Mouse (Mus musculus) embryonic facial prominence, embryonic 11.5 days (tissue): ENCODE measurements around the gene Nek9. TPM values are rescaled to one million over a fixed set of nuclear protein-coding genes. Genes with fewer than 3 reads are reported as not detected.

Experiments used
- ATAC-seq: fragments of 200-750 bp; cut with Nextera tagmentation; replicated peaks from 2 replicates; pipeline ENCODE4 v1.8.0; 2017; ENCODE audit warnings: low read depth; ENCODE audit not compliant: insufficient number of reproducible peaks, low FRiP score, low TSS enrichment
- DNase-seq: peaks from one replicate; pipeline ENCODE4 v3.0.0-alpha.2; 2015; ENCODE audit warnings: low spot score
- H3K27ac ChIP-seq: fragments of 300-500 bp; sonication (generic); replicated peaks from 2 replicates; pipeline ENCODE4 v1.5.1; 2014; ENCODE audit warnings: mild to moderate bottlenecking, low read depth, low read length, control low read depth
- H3K27me3 ChIP-seq: fragments of 300-500 bp; sonication (generic); 2 replicates; pipeline ENCODE4 v1.6.1; 2014; ENCODE audit warnings: mild to moderate bottlenecking, low read length, moderate library complexity, mixed read lengths; ENCODE audit not compliant: control insufficient read depth, insufficient read depth
- H3K36me3 ChIP-seq: fragments of 300-500 bp; sonication (generic); replicated peaks from 2 replicates; pipeline ENCODE4 v1.6.1; 2014; ENCODE audit warnings: low read depth, mild to moderate bottlenecking, low read length, moderate library complexity, mixed read lengths; ENCODE audit not compliant: control insufficient read depth, insufficient read depth
- H3K4me1 ChIP-seq: fragments of 300-500 bp; sonication (generic); 2 replicates; pipeline ENCODE4 v1.6.1; 2014; ENCODE audit warnings: low read length, mixed read lengths; ENCODE audit not compliant: control insufficient read depth, insufficient read depth
- H3K4me2 ChIP-seq: fragments of 300-500 bp; sonication (generic); 2 replicates; pipeline ENCODE4 v1.6.1; 2014; ENCODE audit warnings: low read depth, mild to moderate bottlenecking, control low read depth, low read length, moderate library complexity
- H3K4me3 ChIP-seq: fragments of 300-500 bp; sonication (generic); 2 replicates; pipeline ENCODE4 v1.5.1; 2014; ENCODE audit warnings: low read depth, low read length, control low read depth
- H3K9ac ChIP-seq: fragments of 300-500 bp; sonication (generic); replicated peaks from 2 replicates; pipeline ENCODE4 v1.6.1; 2014; ENCODE audit warnings: mild to moderate bottlenecking, control low read depth, low read length
- H3K9me3 ChIP-seq: fragments of 300-500 bp; sonication (generic); replicated peaks from 2 replicates; pipeline ENCODE4 v1.6.1; 2016; ENCODE audit warnings: mild to moderate bottlenecking, low read length, inconsistent platforms, mixed read lengths; ENCODE audit not compliant: control insufficient read depth
- WGBS: fragments of 180-500 bp; shearing (Covaris S2); extraction: QIAGEN DNeasy Blood & Tissue Kit; methylation state at CpG from one replicate; pipeline ENCODE4 v1.1.7; 2014; 5-methylcytosine and 5-hydroxymethylcytosine counted together
- polyA plus RNA-seq: library from polyadenylated mRNA; unstranded; fragments of >200 nt; fragmentation: Nextera tagmentation; extraction: Ambion mirVana; gene quantifications from 2 replicates; pipeline ENCODE4 v1.2.1, GENCODE M21; 2014

Nek9 gene
- 15.2 and 15.7 TPM in 2 replicates for polyA plus RNA-seq

DNA sequence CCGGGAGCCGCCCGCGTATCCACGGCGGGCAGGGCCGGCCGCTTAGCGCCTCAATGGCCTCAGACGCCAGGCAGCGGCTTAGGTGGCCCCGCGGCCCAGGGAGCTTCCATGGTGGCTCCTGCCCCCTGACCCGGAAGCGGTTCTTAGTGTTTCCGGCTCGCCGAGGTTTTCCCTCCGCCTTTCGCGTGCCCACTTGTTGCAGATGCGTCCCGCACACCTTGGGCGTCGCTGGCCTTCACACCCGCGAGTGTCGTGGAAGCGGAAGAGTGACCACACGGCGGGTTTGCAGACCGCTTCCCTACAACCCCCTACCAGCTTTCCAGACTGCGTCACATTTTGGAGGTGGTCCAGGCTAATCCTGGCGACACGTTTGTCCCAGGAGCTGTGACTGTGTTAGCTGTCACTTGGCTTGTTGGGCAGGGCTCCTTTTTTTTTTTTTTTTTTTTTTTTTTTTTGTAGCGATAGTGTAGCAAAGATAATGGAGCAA is at the start of gene Nek9:
Gene Nek9 (minus strand): TSS at position 120 of the 487 bp plus-strand sequence.
- Histone ChIP-seq H3K27me3 (no peaks in the 10 kb centered on the region), H3K4me1 (no peaks in the 10 kb centered on the region), H3K4me3 (peak within 1 kb of the TSS; percentile 85), H3K4me2 (peak within 1 kb of the TSS; percentile 72), H3K36me3 (no peaks in the 10 kb centered on the region; the same call in 1 of the 2 replicates), H3K9ac (peak within 1 kb of the TSS; percentile 89), H3K27ac (peak within 1 kb of the TSS; percentile 70), H3K9me3 (no peaks in the 10 kb centered on the region)
- ATAC-seq, result peak; percentile 75
- 0% methylated on average over 36 of the region's 36 CpGs for WGBS
- DNase-seq, result peak; percentile 96

- no peak overlapping the region for H3K4me2 ChIP-seq
- H3K9ac ChIP-seq, result no peak overlapping the region
- H3K27ac ChIP-seq, result no peak overlapping the region
- no peak for DNase-seq
- WGBS, result 56% methylated on average over 5 of the region's 5 CpGs
- ATAC-seq, result no peak
- H3K4me1 ChIP-seq, result no peaks in the 10 kb centered on the region
- no peaks in the 10 kb centered on the region for H3K27me3 ChIP-seq
- H3K9me3 ChIP-seq, result no peaks in the 10 kb centered on the region
- H3K4me3 ChIP-seq, result no peak overlapping the region
- no peaks in the 10 kb centered on the region for H3K36me3 ChIP-seq
Measured at GRCm38 (mm10) chr12:85385995-85386375, 46.8 kb upstream of the Nek9 start.

DNA sequence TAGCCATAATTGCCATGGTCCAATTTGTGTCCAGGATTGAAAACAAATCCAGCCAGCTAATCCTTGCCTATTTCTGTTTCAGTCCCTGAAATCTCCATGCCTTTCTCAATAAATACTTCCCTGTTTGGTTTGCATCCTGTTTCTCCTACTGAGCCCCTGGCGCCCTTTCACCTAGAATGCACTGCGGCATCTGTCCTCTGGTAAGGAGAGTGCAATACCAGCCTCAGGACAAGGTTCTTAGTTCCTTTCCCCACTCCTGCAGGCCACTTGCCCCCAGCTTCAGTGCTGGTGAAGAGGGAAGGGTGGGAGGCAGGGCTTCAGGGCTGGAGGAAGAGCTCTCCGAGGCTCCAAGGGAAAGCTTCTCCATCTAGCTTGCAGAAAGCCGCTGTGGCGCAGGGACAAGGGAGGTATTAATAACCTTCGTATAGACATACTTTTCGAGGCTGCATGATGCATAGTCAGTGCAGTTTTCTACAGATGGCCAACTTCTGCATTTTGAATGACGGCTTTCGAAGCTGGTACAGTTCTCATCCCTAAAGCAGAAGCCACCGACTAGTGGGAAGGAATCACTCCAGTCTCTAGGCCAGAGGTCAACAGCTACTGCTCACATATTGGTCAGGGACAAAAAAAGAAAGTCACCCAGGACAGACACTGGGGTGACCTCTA is 46.3 kb upstream of the Nek9 start:
- Histone ChIP-seq H3K4me1 (no peaks in the 10 kb centered on the region), H3K36me3 (no peaks in the 10 kb centered on the region), H3K27ac (no peak overlapping the region), H3K27me3 (no peaks in the 10 kb centered on the region), H3K4me2 (no peak overlapping the region), H3K9me3 (no peaks in the 10 kb centered on the region), H3K4me3 (no peak overlapping the region), H3K9ac (no peak overlapping the region)
- ATAC-seq (no peak), DNase-seq (no peak)
- WGBS, result 75% methylated on average over 10 of the region's 10 CpGs

DNA sequence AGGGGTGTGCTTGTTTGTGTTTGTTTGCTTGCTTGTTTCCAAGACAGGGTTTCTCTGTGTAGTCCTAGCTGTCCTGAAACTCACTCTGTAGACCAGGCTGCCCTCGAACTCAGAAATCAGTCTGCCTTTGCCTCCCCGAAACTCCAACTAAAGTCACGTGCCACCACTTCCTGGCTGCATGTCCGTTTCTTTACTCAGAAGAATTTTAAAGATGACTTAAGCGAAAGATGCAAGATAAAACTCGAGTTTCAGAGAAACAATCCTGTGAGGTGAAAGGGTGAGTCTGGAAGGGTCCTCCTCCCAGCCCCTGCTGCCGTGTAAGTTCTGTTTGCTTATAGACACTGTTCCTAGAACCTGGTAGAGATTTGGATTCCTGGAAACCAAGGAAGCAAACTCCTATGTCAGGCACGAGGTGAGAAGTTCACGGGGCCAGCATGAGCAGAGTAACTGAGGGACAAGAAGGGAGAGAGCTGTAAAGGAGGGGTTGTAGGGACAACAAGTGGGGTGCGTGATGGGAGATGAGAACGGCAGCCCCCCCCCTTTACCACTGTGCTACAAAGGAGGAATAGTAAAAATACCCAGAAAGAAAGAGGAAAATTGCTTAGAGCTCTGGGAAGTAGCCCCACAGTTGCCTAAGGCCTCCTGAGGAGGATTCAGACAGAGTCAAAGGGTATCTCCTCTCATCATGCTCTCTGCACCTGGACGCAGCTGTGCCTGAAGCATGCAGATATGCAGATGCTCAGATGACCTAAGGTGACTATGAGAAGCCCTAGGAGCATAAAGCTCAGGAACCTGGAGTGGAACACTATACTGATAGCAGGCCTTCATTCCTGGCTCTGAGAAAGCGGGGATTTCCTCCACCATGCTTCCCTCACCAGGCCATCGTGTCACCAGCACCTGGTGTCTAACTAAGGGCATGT is 43.9 kb upstream of the Nek9 start:
- Histone ChIP-seq H3K9me3 (no peaks in the 10 kb centered on the region), H3K27me3 (no peaks in the 10 kb centered on the region), H3K4me3 (no peak overlapping the region), H3K27ac (no peak overlapping the region), H3K9ac (no peak overlapping the region), H3K4me2 (no peak overlapping the region), H3K36me3 (no peaks in the 10 kb centered on the region), H3K4me1 (no peaks in the 10 kb centered on the region)
- WGBS, result 78% methylated on average over 14 of the region's 14 CpGs
- ATAC-seq, result no peak
- DNase-seq, result no peak

- Histone ChIP-seq H3K4me1 (no peaks in the 10 kb centered on the region), H3K27ac (no peak overlapping the region), H3K9me3 (no peaks in the 10 kb centered on the region), H3K4me3 (no peak overlapping the region), H3K4me2 (no peak overlapping the region), H3K9ac (no peak overlapping the region), H3K27me3 (no peaks in the 10 kb centered on the region), H3K36me3 (no peaks in the 10 kb centered on the region)
- 92% methylated on average over 6 of the region's 6 CpGs for WGBS
- no peak for ATAC-seq
- no peak for DNase-seq
Measured at GRCm38 (mm10) chr12:85381570-85381969, 42.4 kb upstream of the Nek9 start.

DNA sequence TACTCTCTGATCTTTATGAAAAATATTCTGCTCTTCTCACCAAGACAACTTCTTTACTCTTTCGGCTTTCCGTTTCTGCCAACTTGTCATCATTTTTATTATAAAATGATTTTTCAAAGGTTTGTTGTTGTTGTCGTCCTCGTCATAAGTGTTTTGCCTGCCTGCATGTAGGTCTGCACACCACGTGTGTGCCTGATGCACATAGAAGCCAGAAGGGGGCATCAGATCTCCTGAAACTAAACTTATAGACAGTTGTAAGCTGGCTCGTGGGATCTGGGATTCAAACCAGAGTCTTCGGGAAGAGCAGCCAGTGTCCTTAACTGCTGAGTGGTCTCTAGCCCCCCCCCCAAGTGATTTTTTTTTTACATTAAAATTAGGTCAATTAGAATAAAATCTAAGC is 41.8 kb upstream of the Nek9 start:
- Histone ChIP-seq H3K4me2 (no peak overlapping the region), H3K27me3 (no peaks in the 10 kb centered on the region), H3K4me3 (no peak overlapping the region), H3K4me1 (no peaks in the 10 kb centered on the region), H3K9ac (no peak overlapping the region), H3K36me3 (no peaks in the 10 kb centered on the region), H3K27ac (no peak overlapping the region), H3K9me3 (no peaks in the 10 kb centered on the region)
- 79% methylated on average over 7 of the region's 7 CpGs for WGBS
- no peak for DNase-seq
- ATAC-seq, result no peak

DNA sequence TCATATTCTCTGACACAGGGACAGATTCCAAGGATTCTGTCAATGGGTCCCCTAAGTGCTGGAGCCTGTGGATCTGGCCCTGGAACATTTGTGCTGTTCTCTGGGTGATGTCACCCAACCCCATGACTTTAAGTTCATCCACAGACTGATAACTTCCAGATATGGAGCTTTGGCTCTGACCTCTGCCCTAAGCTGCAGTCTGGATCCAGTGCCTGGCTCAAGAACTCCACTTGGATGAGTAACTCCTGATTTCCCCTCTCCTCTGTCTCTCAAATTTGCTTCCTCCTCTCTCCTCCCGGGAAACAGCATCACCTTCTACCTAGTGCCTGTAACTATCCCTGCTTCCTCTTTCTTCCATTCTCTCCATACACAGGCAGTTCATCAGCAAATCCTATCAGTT is 41.1 kb upstream of the Nek9 start:
- Histone ChIP-seq H3K36me3 (no peaks in the 10 kb centered on the region), H3K27ac (no peak overlapping the region), H3K4me3 (no peak overlapping the region), H3K4me1 (no peaks in the 10 kb centered on the region), H3K9me3 (no peaks in the 10 kb centered on the region), H3K9ac (no peak overlapping the region), H3K27me3 (no peaks in the 10 kb centered on the region), H3K4me2 (no peak overlapping the region)
- DNase-seq (no peak), ATAC-seq (no peak)
- WGBS, result 68% methylated on average over 1 of the region's 1 CpGs

DNA sequence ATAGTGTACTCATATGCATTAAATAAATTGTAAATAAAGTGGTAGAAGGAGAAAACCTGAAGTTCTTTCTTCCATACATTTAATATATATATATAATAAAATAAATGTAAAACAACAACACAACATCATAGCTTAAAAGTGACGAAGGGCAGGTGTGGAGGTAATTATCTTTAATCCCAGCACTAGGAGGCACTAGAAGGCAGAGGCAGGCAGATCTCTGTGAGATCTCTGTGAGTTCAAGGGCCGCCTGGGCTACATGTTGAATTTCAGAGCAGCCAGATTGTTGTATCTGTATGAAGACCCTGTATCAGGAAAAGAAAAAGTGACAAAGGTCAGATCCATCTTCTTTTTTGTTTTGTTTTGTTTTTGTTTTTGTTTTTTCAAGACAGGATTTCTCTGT is 39.1 kb upstream of the Nek9 start:
- Histone ChIP-seq H3K27me3 (no peaks in the 10 kb centered on the region), H3K4me3 (no peak overlapping the region), H3K27ac (no peak overlapping the region), H3K36me3 (no peaks in the 10 kb centered on the region), H3K9me3 (no peaks in the 10 kb centered on the region), H3K4me2 (no peak overlapping the region), H3K9ac (no peak overlapping the region), H3K4me1 (no peaks in the 10 kb centered on the region)
- 85% methylated on average over 2 of the region's 2 CpGs for WGBS
- ATAC-seq (no peak), DNase-seq (no peak)
